Mouse (Mus musculus) heart, adult 2 months (tissue): ENCODE data around the gene Gm8369.

ENCODE experiments used
- CTCF ChIP-seq: fragments of 200-600 bp; IDR thresholded peaks from 2 replicates; pipeline ENCODE4 v1.8.1; 2022; ENCODE audit warnings: antibody characterized with exemption, mild to moderate bottlenecking, moderate library complexity
- EP300 ChIP-seq: fragments of 200-500 bp; IDR thresholded peaks from 2 replicates; pipeline ENCODE4 v1.6.1; 2011; ENCODE audit warnings: low read depth, low read length, control low read depth; ENCODE audit not compliant: insufficient read depth

- TF ChIP-seq EP300, result no peak
- TF ChIP-seq CTCF, result no peak
Observed at GRCm38 (mm10) chr19:11443964-11444363, 41.8 kb upstream of the Gm8369 start.
